Mouse (Mus musculus): ENCODE data around the gene Iqgap2. TPM values are rescaled to one million over a fixed set of nuclear protein-coding genes. Genes with fewer than 3 reads are reported as not detected.

The Iqgap2 gene
- polyA plus RNA-seq, 1 experiment = 0.06 TPM

DNA sequence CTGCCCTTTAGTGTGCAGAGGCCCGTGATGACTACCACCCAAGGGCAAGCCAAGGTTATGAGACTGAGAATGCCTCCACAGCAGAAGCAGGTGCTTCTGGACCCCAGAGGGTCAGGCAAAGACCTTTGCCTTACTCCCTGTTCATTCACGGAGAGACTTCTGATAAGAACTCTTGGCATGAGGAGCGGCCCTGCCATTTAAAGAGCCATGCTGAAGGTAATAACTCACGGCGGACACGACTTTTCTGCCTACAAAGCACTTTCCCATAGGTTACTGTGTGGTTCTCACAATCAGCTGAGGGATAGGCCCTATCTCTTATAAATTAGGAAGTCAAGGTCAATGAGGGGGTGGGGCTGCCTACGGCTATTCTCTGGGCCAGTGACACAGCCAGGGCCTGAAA is 48.9 kb downstream of the Iqgap2 start:
- TF ChIP-seq MYOG (IDR thresholded peaks at IDR 0.05; ENCODE audit: control insufficient read depth, extremely low read depth, insufficient read length) = no peak
- TF ChIP-seq MAX (IDR thresholded peaks at IDR 0.05) = no peak
- TF ChIP-seq USF1 (IDR thresholded peaks at IDR 0.05; ENCODE audit: low read depth) = no peak
- TF ChIP-seq FOSL1 (IDR thresholded peaks at IDR 0.05; ENCODE audit: insufficient read depth, low read length, poor library complexity, severe bottlenecking) = no peak
- Histone ChIP-seq H3K36me3 (ENCODE audit: control insufficient read depth, insufficient read depth) (no peaks in the 10 kb centered on the region), H3K27me3 (ENCODE audit: control insufficient read depth, insufficient read depth, insufficient read length) (no peaks in the 10 kb centered on the region), H3K4me3 (ENCODE audit: insufficient read depth, poor library complexity, severe bottlenecking) (no peak overlapping the region), H3ac (ENCODE audit: control insufficient read depth, insufficient read length, low read depth) (no peak overlapping the region), H3K79me2 (ENCODE audit: control insufficient read depth, insufficient read depth) (no peaks in the 10 kb centered on the region), H3K79me3 (ENCODE audit: low read depth) (no peaks in the 10 kb centered on the region)

DNA sequence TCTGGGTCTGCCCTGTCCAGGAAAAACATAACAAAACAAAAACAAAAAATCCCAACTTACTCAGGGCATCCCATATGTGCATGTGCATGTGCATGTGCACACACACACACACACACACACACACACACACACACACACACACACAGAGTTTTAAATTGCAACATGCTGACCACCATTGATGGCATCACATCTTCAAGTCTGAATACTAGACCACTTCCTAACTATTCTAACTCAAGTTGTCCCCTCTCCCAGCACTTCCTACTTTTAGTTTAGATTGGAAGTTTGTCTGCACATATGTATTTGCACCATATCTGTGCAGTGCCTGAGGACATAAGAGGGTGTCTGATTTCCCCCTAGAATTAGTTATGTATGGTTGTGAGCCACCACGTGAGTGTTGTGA is 49.8 kb downstream of the Iqgap2 start:
- Histone ChIP-seq H3K4me3 (ENCODE audit: insufficient read depth, poor library complexity, severe bottlenecking) (no peak overlapping the region), H3K79me2 (ENCODE audit: control insufficient read depth, insufficient read depth) (no peaks in the 10 kb centered on the region), H3ac (ENCODE audit: control insufficient read depth, insufficient read length, low read depth) (no peak overlapping the region), H3K27me3 (ENCODE audit: control insufficient read depth, insufficient read depth, insufficient read length) (no peaks in the 10 kb centered on the region), H3K36me3 (ENCODE audit: control insufficient read depth, insufficient read depth) (no peaks in the 10 kb centered on the region), H3K79me3 (ENCODE audit: low read depth) (no peaks in the 10 kb centered on the region)
- no peak for TF ChIP-seq FOSL1 (IDR thresholded peaks at IDR 0.05; ENCODE audit: insufficient read depth, low read length, poor library complexity, severe bottlenecking)
- no peak for TF ChIP-seq USF1 (IDR thresholded peaks at IDR 0.05; ENCODE audit: low read depth)
- no peak for TF ChIP-seq MYOD1 (IDR thresholded peaks at IDR 0.05; ENCODE audit: control insufficient read depth, insufficient read length, low read depth)
- no peak for TF ChIP-seq CTCF (IDR thresholded peaks at IDR 0.05; ENCODE audit: control insufficient read depth, insufficient read depth, insufficient read length)
- no peak for TF ChIP-seq MYOG (IDR thresholded peaks at IDR 0.05; ENCODE audit: control insufficient read depth, extremely low read depth, insufficient read length)
- no peak for TF ChIP-seq CEBPB (IDR thresholded peaks at IDR 0.05; ENCODE audit: low read depth)
- no peak for TF ChIP-seq MAX (IDR thresholded peaks at IDR 0.05)

DNA sequence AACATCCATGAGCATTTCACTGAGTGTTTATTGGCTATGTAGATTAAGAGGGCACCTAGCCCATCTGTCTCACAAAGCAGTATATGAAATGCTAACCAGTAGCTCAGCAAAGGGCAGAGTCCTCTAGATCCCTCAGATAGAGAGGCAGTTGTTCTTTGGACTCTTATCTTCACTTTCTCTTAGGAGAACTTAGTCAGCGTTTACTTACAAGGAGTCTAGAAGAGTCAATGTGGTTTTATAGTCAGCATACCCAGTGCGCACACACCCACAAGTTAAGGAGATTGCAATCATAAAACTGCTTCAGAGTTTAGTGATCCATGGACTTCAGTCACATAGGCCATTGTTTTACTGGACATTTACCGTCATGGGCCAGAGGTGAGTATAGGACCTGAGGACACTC is 54.8 kb downstream of the Iqgap2 start:
- H3ac ChIP-seq (ENCODE audit: control insufficient read depth, insufficient read length, low read depth) = no peak overlapping the region
- no peaks in the 10 kb centered on the region for H3K36me3 ChIP-seq (ENCODE audit: control insufficient read depth, insufficient read depth)
- H3K79me2 ChIP-seq (ENCODE audit: control insufficient read depth, insufficient read depth) = no peaks in the 10 kb centered on the region
- no peak overlapping the region for H3K4me3 ChIP-seq (ENCODE audit: insufficient read depth, poor library complexity, severe bottlenecking)
- no peaks in the 10 kb centered on the region for H3K79me3 ChIP-seq (ENCODE audit: low read depth)
- H3K27me3 ChIP-seq (ENCODE audit: control insufficient read depth, insufficient read depth, insufficient read length) = no peaks in the 10 kb centered on the region
- no peak for TF ChIP-seq CTCF (IDR thresholded peaks at IDR 0.05; ENCODE audit: control insufficient read depth, insufficient read depth, insufficient read length)
- no peak for TF ChIP-seq MYOG (IDR thresholded peaks at IDR 0.05; ENCODE audit: control insufficient read depth, extremely low read depth, insufficient read length)
- TF ChIP-seq MYOD1 (IDR thresholded peaks at IDR 0.05; ENCODE audit: control insufficient read depth, insufficient read length, low read depth) = no peak
- TF ChIP-seq MAX (IDR thresholded peaks at IDR 0.05) = no peak
- no peak for TF ChIP-seq CEBPB (IDR thresholded peaks at IDR 0.05; ENCODE audit: low read depth)
- no peak for TF ChIP-seq FOSL1 (IDR thresholded peaks at IDR 0.05; ENCODE audit: insufficient read depth, low read length, poor library complexity, severe bottlenecking)
- TF ChIP-seq USF1 (IDR thresholded peaks at IDR 0.05; ENCODE audit: low read depth) = no peak

DNA sequence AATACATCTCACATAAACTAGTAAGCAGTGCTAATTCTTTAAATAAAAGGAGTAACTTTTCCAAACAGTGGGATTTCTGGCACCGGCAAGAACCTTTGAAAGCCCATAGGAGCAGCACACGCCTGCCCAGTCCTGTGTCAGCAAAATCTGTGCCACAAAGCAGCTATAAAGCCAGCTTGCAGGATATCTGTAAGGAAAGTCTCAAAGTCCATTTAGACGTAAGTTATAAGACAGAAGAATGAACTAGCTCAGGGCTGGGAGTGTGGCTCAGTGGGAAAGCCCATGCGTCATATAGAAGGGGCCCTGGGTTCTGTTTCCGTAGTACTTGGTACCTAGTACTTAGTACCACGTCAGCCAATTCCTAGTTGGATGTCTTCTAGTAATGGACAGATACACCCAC is 58.2 kb downstream of the Iqgap2 start:
- H3K79me2 ChIP-seq (ENCODE audit: control insufficient read depth, insufficient read depth) = no peaks in the 10 kb centered on the region
- no peaks in the 10 kb centered on the region for H3K27me3 ChIP-seq (ENCODE audit: control insufficient read depth, insufficient read depth, insufficient read length)
- no peaks in the 10 kb centered on the region for H3K79me3 ChIP-seq (ENCODE audit: low read depth)
- TF ChIP-seq CTCF (IDR thresholded peaks at IDR 0.05; ENCODE audit: control insufficient read depth, insufficient read depth, insufficient read length) (no peak), MAX (IDR thresholded peaks at IDR 0.05) (no peak), USF1 (IDR thresholded peaks at IDR 0.05; ENCODE audit: low read depth) (no peak), MYOD1 (IDR thresholded peaks at IDR 0.05; ENCODE audit: control insufficient read depth, insufficient read length, low read depth) (no peak), FOSL1 (IDR thresholded peaks at IDR 0.05; ENCODE audit: insufficient read depth, low read length, poor library complexity, severe bottlenecking) (no peak), CEBPB (IDR thresholded peaks at IDR 0.05; ENCODE audit: low read depth) (no peak), MYOG (IDR thresholded peaks at IDR 0.05; ENCODE audit: control insufficient read depth, extremely low read depth, insufficient read length) (no peak)
- H3ac ChIP-seq (ENCODE audit: control insufficient read depth, insufficient read length, low read depth) = no peak overlapping the region
- H3K36me3 ChIP-seq (ENCODE audit: control insufficient read depth, insufficient read depth) = no peaks in the 10 kb centered on the region
- no peak overlapping the region for H3K4me3 ChIP-seq (ENCODE audit: insufficient read depth, poor library complexity, severe bottlenecking)

DNA sequence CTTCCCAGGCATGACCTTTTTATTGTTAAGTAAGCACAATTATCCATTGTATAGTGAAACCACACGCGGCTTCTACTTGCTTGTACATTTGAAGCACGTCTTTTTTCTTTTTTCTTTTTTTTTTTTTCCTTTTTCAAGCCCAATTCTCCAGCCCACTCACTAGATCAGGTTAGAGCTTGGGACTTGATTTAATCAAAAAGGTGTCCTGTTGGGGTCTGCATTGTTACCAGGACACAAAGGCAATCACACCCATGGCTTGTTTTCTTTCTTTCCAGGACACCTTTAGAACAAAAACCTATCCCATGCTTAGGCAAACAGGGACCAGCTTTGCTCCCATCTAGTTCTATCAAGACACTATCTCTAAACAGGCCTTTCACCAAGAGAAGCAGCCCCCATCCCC is 59.0 kb downstream of the Iqgap2 start:
- Histone ChIP-seq H3K4me3 (ENCODE audit: insufficient read depth, poor library complexity, severe bottlenecking) (no peak overlapping the region), H3K36me3 (ENCODE audit: control insufficient read depth, insufficient read depth) (no peaks in the 10 kb centered on the region), H3K79me3 (ENCODE audit: low read depth) (no peaks in the 10 kb centered on the region), H3ac (ENCODE audit: control insufficient read depth, insufficient read length, low read depth) (no peak overlapping the region), H3K27me3 (ENCODE audit: control insufficient read depth, insufficient read depth, insufficient read length) (no peaks in the 10 kb centered on the region), H3K79me2 (ENCODE audit: control insufficient read depth, insufficient read depth) (no peaks in the 10 kb centered on the region)
- TF ChIP-seq MAX (IDR thresholded peaks at IDR 0.05) (no peak), CTCF (IDR thresholded peaks at IDR 0.05; ENCODE audit: control insufficient read depth, insufficient read depth, insufficient read length) (no peak), MYOG (IDR thresholded peaks at IDR 0.05; ENCODE audit: control insufficient read depth, extremely low read depth, insufficient read length) (no peak), FOSL1 (IDR thresholded peaks at IDR 0.05; ENCODE audit: insufficient read depth, low read length, poor library complexity, severe bottlenecking) (no peak), MYOD1 (IDR thresholded peaks at IDR 0.05; ENCODE audit: control insufficient read depth, insufficient read length, low read depth) (no peak), CEBPB (IDR thresholded peaks at IDR 0.05; ENCODE audit: low read depth) (no peak), USF1 (IDR thresholded peaks at IDR 0.05; ENCODE audit: low read depth) (no peak)

DNA sequence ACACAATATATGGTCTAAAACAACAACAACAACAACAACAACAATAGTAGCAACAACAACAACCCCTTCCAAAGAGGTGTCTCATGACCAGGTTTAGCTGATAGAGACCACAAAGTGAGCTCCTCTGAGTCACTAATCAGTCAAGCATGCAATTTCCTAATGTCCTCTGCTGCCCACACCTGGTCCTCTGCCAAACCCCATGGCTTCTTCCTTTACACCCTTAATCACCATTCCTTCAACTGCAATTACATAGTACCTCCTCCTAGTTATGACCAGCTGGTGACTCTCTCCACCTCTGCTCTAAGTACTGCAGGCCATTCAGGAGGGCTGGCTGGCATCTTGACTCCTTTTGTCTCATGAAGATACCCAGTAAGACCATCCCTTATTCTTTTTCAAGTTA is 60.0 kb downstream of the Iqgap2 start:
- Histone ChIP-seq H3K79me3 (ENCODE audit: low read depth) (no peaks in the 10 kb centered on the region), H3K36me3 (ENCODE audit: control insufficient read depth, insufficient read depth) (no peaks in the 10 kb centered on the region), H3K79me2 (ENCODE audit: control insufficient read depth, insufficient read depth) (no peaks in the 10 kb centered on the region), H3K4me3 (ENCODE audit: insufficient read depth, poor library complexity, severe bottlenecking) (no peak overlapping the region), H3K27me3 (ENCODE audit: control insufficient read depth, insufficient read depth, insufficient read length) (no peaks in the 10 kb centered on the region), H3ac (ENCODE audit: control insufficient read depth, insufficient read length, low read depth) (no peak overlapping the region)
- TF ChIP-seq MYOG (IDR thresholded peaks at IDR 0.05; ENCODE audit: control insufficient read depth, extremely low read depth, insufficient read length) (no peak), CEBPB (IDR thresholded peaks at IDR 0.05; ENCODE audit: low read depth) (no peak), MYOD1 (IDR thresholded peaks at IDR 0.05; ENCODE audit: control insufficient read depth, insufficient read length, low read depth) (no peak), MAX (IDR thresholded peaks at IDR 0.05) (no peak), USF1 (IDR thresholded peaks at IDR 0.05; ENCODE audit: low read depth) (no peak), FOSL1 (IDR thresholded peaks at IDR 0.05; ENCODE audit: insufficient read depth, low read length, poor library complexity, severe bottlenecking) (no peak), CTCF (IDR thresholded peaks at IDR 0.05; ENCODE audit: control insufficient read depth, insufficient read depth, insufficient read length) (no peak)

Measured in C2C12 (cell line).